Mouse (Mus musculus) intestine, embryonic 15.5 days (tissue): Measurements from ENCODE around the gene Mettl15. TPM values are rescaled to one million over a fixed set of nuclear protein-coding genes. Genes with fewer than 3 reads are reported as not detected.

ENCODE experiments used
- ATAC-seq: fragments of 200-750 bp; cut with Nextera tagmentation; 2 replicates; pipeline ENCODE4 v1.8.0; 2017; ENCODE audit warnings: moderate TSS enrichment, moderate library complexity
- H3K27ac ChIP-seq: fragments of 300-500 bp; sonication (generic); 2 replicates; pipeline ENCODE4 v1.5.1; 2015; ENCODE audit warnings: mild to moderate bottlenecking, inconsistent platforms
- H3K27me3 ChIP-seq: fragments of 300-500 bp; sonication (generic); replicated peaks from 2 replicates; pipeline ENCODE4 v1.6.1; 2015; ENCODE audit warnings: inconsistent platforms
- H3K36me3 ChIP-seq: fragments of 300-500 bp; sonication (generic); 2 replicates; pipeline ENCODE4 v1.6.1; 2015; ENCODE audit warnings: inconsistent platforms
- H3K4me1 ChIP-seq: fragments of 300-500 bp; sonication (generic); replicated peaks from 2 replicates; pipeline ENCODE4 v1.6.1; 2015; ENCODE audit warnings: inconsistent platforms
- H3K4me2 ChIP-seq: fragments of 300-500 bp; sonication (generic); replicated peaks from 2 replicates; pipeline ENCODE4 v1.6.1; 2015; ENCODE audit warnings: mild to moderate bottlenecking, inconsistent platforms
- H3K4me3 ChIP-seq: fragments of 300-500 bp; sonication (generic); replicated peaks from 2 replicates; pipeline ENCODE4 v1.5.1; 2015; ENCODE audit warnings: inconsistent platforms
- H3K9ac ChIP-seq: fragments of 300-500 bp; sonication (generic); 2 replicates; pipeline ENCODE4 v1.6.1; 2015; ENCODE audit warnings: inconsistent platforms
- H3K9me3 ChIP-seq: fragments of 300-500 bp; sonication (generic); 2 replicates; pipeline ENCODE4 v1.6.1; 2016; ENCODE audit warnings: inconsistent platforms
- WGBS: fragments of 180-500 bp; shearing (Covaris S2); methylation state at CpG from one replicate; pipeline ENCODE4 v1.1.7; 2015; 5-methylcytosine and 5-hydroxymethylcytosine counted together
- polyA plus RNA-seq: library from polyadenylated mRNA; unstranded; fragments of >200 nt; fragmentation: Nextera tagmentation; extraction: Ambion mirVana; gene quantifications from 2 replicates; pipeline ENCODE4 v1.2.1, GENCODE M21; 2015

Gene Mettl15
- polyA plus RNA-seq, 1 experiment from 2014 or later = 13.7 TPM

DNA sequence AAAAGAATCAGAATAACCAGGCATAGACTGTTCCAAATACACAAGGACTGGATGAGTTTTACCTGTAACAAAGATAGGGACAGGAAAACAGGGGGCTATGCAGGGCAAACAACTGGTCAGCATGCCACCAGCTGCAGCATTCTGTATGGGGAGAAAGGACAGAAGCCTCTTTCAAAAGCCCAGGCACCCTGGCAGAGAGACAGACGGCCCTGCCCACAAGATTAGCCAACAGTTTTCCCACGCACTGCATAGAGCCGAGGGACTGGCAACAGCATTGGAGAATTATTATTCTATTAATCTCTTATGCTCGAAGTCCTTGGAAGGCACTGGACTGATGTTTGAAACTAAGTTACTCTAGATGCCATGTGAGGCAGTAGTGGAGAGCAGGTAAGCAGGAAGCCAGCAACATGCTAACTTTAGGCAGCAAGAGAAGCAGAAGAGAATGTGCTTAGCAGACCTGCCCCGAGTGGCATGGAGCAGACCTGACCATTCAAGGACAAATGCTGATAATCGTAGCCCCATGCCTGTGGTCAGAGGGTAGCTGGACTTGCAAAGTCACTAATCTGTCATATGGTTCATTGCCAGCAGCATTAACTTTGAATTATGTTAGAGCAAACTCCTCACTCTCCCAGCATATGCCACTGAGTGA lies 127.0 kb downstream of the Mettl15 start:
- H3K36me3 ChIP-seq = no peaks in the 10 kb centered on the region
- no peak; the same call in 1 of the 2 replicates for ATAC-seq
- H3K4me1 ChIP-seq = no peaks in the 10 kb centered on the region
- H3K9me3 ChIP-seq = no peaks in the 10 kb centered on the region
- H3K9ac ChIP-seq = no peak overlapping the region
- H3K4me3 ChIP-seq = no peak overlapping the region
- H3K4me2 ChIP-seq = no peak overlapping the region
- no peaks in the 10 kb centered on the region for H3K27me3 ChIP-seq
- H3K27ac ChIP-seq = no peak overlapping the region
- WGBS = 71% methylated on average over 6 of the region's 6 CpGs

DNA sequence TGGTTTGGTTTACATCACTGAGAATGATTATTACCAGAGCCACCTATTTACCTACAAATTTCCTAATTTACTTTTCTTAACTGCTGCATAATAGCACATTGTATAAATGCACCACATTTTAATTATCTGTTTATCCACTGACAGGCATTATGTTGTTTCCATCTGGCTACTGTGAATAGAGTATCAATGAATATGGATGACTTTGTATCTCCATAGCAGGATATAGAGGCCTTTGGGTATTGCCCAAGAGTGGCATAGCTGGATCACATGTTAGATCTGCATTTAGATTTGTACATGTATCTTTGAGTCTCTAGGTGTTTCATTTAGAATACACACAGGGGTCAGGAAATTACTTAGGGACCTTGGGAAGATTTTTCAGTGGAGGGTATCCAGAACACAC lies 133.3 kb downstream of the Mettl15 start:
- Histone ChIP-seq H3K9me3 (no peaks in the 10 kb centered on the region), H3K4me1 (no peaks in the 10 kb centered on the region), H3K4me2 (no peak overlapping the region), H3K36me3 (no peaks in the 10 kb centered on the region), H3K27ac (no peak overlapping the region), H3K4me3 (no peak overlapping the region), H3K9ac (no peak overlapping the region), H3K27me3 (no peaks in the 10 kb centered on the region)
- no peak for ATAC-seq

- H3K9ac ChIP-seq = no peak overlapping the region
- no peaks in the 10 kb centered on the region for H3K36me3 ChIP-seq
- ATAC-seq = no peak
- no peaks in the 10 kb centered on the region for H3K9me3 ChIP-seq
- no peak overlapping the region for H3K27ac ChIP-seq
- WGBS = 84% methylated on average over 2 of the region's 2 CpGs
- no peaks in the 10 kb centered on the region for H3K27me3 ChIP-seq
- no peak overlapping the region for H3K4me3 ChIP-seq
- H3K4me1 ChIP-seq = no peaks in the 10 kb centered on the region
- no peak overlapping the region for H3K4me2 ChIP-seq
Measured at GRCm38 (mm10) chr2:109144410-109144809, 136.1 kb downstream of the Mettl15 start.

DNA sequence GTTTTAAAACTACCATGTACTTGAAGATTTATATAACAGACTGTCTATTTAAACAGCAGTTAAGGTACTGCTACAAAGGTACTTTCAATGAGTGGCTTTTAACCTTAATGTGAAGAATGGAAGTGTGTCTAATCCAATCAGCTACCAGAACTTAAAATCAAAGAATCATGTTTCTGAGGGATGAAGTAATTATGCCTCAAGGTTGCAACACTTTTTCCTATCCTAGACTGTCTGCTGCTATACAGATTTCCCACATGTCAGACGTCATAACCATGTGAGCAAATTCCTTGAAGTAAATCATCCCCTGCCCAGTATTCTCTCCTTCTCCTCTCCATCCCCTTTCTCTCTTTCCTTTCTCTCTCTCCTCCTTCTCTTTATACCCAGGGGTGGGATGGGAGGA lies 140.2 kb downstream of the Mettl15 start:
- H3K4me3 ChIP-seq = no peak overlapping the region
- ATAC-seq = no peak
- H3K4me2 ChIP-seq = no peak overlapping the region
- H3K27me3 ChIP-seq = no peaks in the 10 kb centered on the region
- no peaks in the 10 kb centered on the region for H3K9me3 ChIP-seq
- no peak overlapping the region for H3K27ac ChIP-seq
- H3K36me3 ChIP-seq = no peaks in the 10 kb centered on the region
- 62% methylated on average over 1 of the region's 1 CpGs for WGBS
- H3K9ac ChIP-seq = no peak overlapping the region
- no peaks in the 10 kb centered on the region for H3K4me1 ChIP-seq

- H3K4me1 ChIP-seq = no peaks in the 10 kb centered on the region
- no peaks in the 10 kb centered on the region for H3K9me3 ChIP-seq
- H3K4me2 ChIP-seq = no peak overlapping the region
- no peak overlapping the region for H3K9ac ChIP-seq
- H3K4me3 ChIP-seq = no peak overlapping the region
- ATAC-seq = no peak
- H3K27me3 ChIP-seq = no peaks in the 10 kb centered on the region
- H3K36me3 ChIP-seq = no peaks in the 10 kb centered on the region
- H3K27ac ChIP-seq = no peak overlapping the region
- 78% methylated on average over 6 of the region's 6 CpGs for WGBS
Measured at GRCm38 (mm10) chr2:109137276-109137675, 143.3 kb downstream of the Mettl15 start.

DNA sequence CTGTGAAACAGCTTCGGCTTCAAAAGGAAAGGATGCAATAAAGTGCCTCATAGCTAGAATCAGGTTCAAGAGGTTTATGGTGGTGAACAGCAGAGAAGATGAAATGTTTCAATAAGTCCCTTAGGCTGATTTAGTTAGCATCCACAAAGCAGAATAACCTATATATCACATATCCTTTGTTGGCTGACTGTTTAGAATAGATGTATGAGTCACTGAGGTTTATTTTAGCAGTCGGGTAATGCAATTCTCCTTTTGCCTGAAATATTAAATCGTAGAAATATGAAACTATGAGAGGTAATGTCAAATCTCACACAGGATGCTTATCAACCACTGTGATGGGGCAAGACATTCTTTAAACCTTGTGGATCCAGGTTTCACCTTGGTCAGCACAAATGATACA lies 149.8 kb downstream of the Mettl15 start:
- H3K36me3 ChIP-seq = no peaks in the 10 kb centered on the region
- H3K9me3 ChIP-seq = no peaks in the 10 kb centered on the region
- no peak overlapping the region for H3K27ac ChIP-seq
- H3K27me3 ChIP-seq = no peaks in the 10 kb centered on the region
- H3K9ac ChIP-seq = no peak overlapping the region
- H3K4me3 ChIP-seq = no peak overlapping the region
- no peak overlapping the region for H3K4me2 ChIP-seq
- no peak for ATAC-seq
- WGBS = 78% methylated on average over 3 of the region's 3 CpGs
- H3K4me1 ChIP-seq = no peaks in the 10 kb centered on the region

GRCm38 (mm10) chr2:109129921-109130320 lies 150.6 kb downstream of the Mettl15 start:
- ATAC-seq = no peak
- no peaks in the 10 kb centered on the region for H3K9me3 ChIP-seq
- no peak overlapping the region for H3K27ac ChIP-seq
- H3K4me1 ChIP-seq = no peaks in the 10 kb centered on the region
- H3K4me2 ChIP-seq = no peak overlapping the region
- 87% methylated on average over 3 of the region's 3 CpGs for WGBS
- no peaks in the 10 kb centered on the region for H3K27me3 ChIP-seq
- H3K9ac ChIP-seq = no peak overlapping the region
- no peak overlapping the region for H3K4me3 ChIP-seq
- H3K36me3 ChIP-seq = no peaks in the 10 kb centered on the region

DNA sequence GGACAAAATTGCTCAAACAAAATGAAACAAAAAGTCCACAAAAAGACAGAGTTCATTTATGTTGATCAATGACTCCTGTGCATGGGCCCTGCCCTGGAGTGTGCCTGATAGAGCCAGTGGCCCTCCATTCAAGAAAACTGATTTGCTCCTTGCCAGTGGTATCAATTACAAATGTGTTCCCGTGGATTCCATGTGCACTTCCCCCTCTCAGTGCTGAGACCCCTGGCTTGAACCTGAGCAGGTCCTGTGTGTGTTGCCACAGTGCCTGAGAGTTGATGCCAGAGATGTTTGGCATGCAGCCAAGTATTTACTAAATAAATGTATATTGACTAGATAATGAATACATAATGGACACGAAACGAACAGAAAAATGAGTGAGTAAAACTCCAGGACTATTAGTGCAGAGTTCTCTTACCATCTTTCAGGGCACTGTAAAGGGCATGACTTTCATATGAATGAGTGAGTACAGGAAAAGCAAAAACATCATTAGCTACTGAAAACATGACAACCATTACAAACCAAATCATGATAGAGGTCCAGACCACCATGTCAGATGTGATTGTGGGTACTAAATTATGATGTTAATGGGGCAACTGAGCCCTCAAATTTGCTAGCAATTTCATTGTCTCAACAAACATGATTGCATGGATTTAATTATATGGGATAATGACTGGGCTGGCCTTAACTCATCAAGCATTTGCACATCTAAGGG lies 174.6 kb downstream of the Mettl15 start:
- H3K4me3 ChIP-seq = no peak overlapping the region
- 75% methylated on average over 3 of the region's 3 CpGs for WGBS
- no peak for ATAC-seq

DNA sequence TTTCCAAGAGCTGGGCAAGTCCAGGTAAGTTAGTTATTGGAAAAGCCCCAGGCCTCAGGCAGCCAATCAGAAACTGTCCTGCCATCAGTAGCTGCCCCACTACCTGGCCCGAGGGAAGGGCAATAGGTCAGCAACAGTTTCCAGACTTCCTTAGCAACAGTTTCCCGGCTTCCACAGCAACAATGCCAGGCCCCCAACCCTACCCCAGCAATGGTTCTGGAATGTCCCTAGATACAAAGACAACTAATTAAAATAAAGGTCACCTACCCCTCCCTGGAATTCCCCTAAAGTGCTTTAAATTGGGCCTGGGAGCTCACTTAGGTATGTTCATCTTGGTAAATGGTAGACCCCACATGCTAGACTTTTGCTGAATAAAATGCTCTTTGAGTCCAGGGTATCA lies 230.9 kb downstream of the Mettl15 start:
- Histone ChIP-seq H3K36me3 (no peaks in the 10 kb centered on the region), H3K9ac (no peak overlapping the region), H3K4me2 (no peak overlapping the region), H3K27me3 (no peaks in the 10 kb centered on the region), H3K27ac (no peak overlapping the region), H3K4me1 (no peaks in the 10 kb centered on the region), H3K4me3 (no peak overlapping the region), H3K9me3 (no peaks in the 10 kb centered on the region)
- no peak for ATAC-seq
- WGBS = 77% methylated on average over 2 of the region's 2 CpGs

More for the DNA sequence above, 174.6 kb downstream of the Mettl15 start:
- H3K9ac ChIP-seq = no peak overlapping the region
- no peak overlapping the region for H3K4me2 ChIP-seq
- no peaks in the 10 kb centered on the region for H3K27me3 ChIP-seq
- no peak overlapping the region for H3K27ac ChIP-seq
- H3K9me3 ChIP-seq = no peaks in the 10 kb centered on the region
- no peaks in the 10 kb centered on the region for H3K4me1 ChIP-seq
- H3K36me3 ChIP-seq = no peaks in the 10 kb centered on the region

Other genes starting within 250 kb of the Mettl15 start
- 13.9 and 17.5 TPM in 2 replicates for gene Kif18a, start within 50 bp of the Mettl15 start, polyA plus RNA-seq